Mouse (Mus musculus) midbrain, embryonic 16.5 days (tissue): Measurements from ENCODE around the gene Wnt10a. TPM values are rescaled to one million over a fixed set of nuclear protein-coding genes. Genes with fewer than 3 reads are reported as not detected.
"Not testable (repeated sequence)": the region's sequence is repeated elsewhere in the genome, so short reads cannot be mapped to it uniquely, and the experiment has no call there.

Experiments
- ATAC-seq: fragments of 200-750 bp; cut with Nextera tagmentation; 2 replicates; pipeline ENCODE4 v1.8.0; 2017; ENCODE audit warnings: moderate TSS enrichment
- H3K27ac ChIP-seq: fragments of 300-500 bp; sonication (generic); 2 replicates; pipeline ENCODE4 v1.5.1; 2014; ENCODE audit warnings: mild to moderate bottlenecking, low read length, mixed read lengths
- H3K27me3 ChIP-seq: fragments of 300-500 bp; sonication (generic); 2 replicates; pipeline ENCODE4 v1.6.1; 2014; ENCODE audit warnings: low read depth, low read length, mixed read lengths; ENCODE audit not compliant: control insufficient read depth, insufficient read depth
- H3K36me3 ChIP-seq: fragments of 300-500 bp; sonication (generic); 2 replicates; pipeline ENCODE4 v1.6.1; 2014; ENCODE audit warnings: mild to moderate bottlenecking, low read length, moderate library complexity, mixed read lengths; ENCODE audit not compliant: control insufficient read depth, insufficient read depth
- H3K4me1 ChIP-seq: fragments of 300-500 bp; sonication (generic); 2 replicates; pipeline ENCODE4 v1.6.1; 2014; ENCODE audit warnings: mild to moderate bottlenecking, low read length, mixed read lengths; ENCODE audit not compliant: control insufficient read depth, insufficient read depth
- H3K4me2 ChIP-seq: fragments of 300-500 bp; sonication (generic); 2 replicates; pipeline ENCODE4 v1.6.1; 2014; ENCODE audit warnings: mild to moderate bottlenecking, low read length, mixed read lengths
- H3K4me3 ChIP-seq: fragments of 300-500 bp; sonication (generic); 2 replicates; pipeline ENCODE4 v1.5.1; 2014; ENCODE audit warnings: low read depth, mild to moderate bottlenecking, low read length, moderate library complexity, mixed read lengths
- H3K9ac ChIP-seq: fragments of 300-500 bp; sonication (generic); 2 replicates; pipeline ENCODE4 v1.6.1; 2014; ENCODE audit warnings: low read depth, low read length, mixed read lengths
- H3K9me3 ChIP-seq: fragments of 300-500 bp; sonication (generic); replicated peaks from 2 replicates; pipeline ENCODE4 v1.6.1; 2014; ENCODE audit warnings: mild to moderate bottlenecking, low read length, mixed read lengths; ENCODE audit not compliant: control insufficient read depth, poor library complexity, severe bottlenecking
- WGBS: fragments of 180-500 bp; shearing (Covaris S2); extraction: QIAGEN DNeasy Blood & Tissue Kit; methylation state at CpG from one replicate; pipeline ENCODE4 v1.1.7; 2014; 5-methylcytosine and 5-hydroxymethylcytosine counted together
- polyA plus RNA-seq: library from polyadenylated mRNA; unstranded; fragments of >200 nt; fragmentation: Nextera tagmentation; extraction: Ambion mirVana; gene quantifications from 2 replicates; pipeline ENCODE4 v1.2.1, GENCODE M21; 2015

Gene Wnt10a
- polyA plus RNA-seq, 1 experiment from 2014 or later: 0.10 TPM

GRCm38 (mm10) chr1:74805843-74806242, 14.5 kb downstream of the Wnt10a start:
- H3K4me3 ChIP-seq: no peak overlapping the region
- WGBS: 15% methylated on average over 5 of the region's 5 CpGs
- H3K36me3 ChIP-seq: no peaks in the 10 kb centered on the region
- H3K4me2 ChIP-seq: no peak overlapping the region; the same call in 1 of the 2 replicates
- no peaks in the 10 kb centered on the region for H3K9me3 ChIP-seq
- H3K9ac ChIP-seq: no peak overlapping the region
- peaks cover 37% of the 10 kb centered on the region for H3K4me1 ChIP-seq
- no peak for ATAC-seq
- H3K27ac ChIP-seq: no peak overlapping the region
- peaks cover 32% of the 10 kb centered on the region for H3K27me3 ChIP-seq

GRCm38 (mm10) chr1:74806360-74807311, 15.3 kb downstream of the Wnt10a start:
- Histone ChIP-seq H3K9ac (peak overlapping the region; percentile 59), H3K27me3 (peaks cover 27% of the 10 kb centered on the region), H3K36me3 (no peaks in the 10 kb centered on the region), H3K27ac (peak overlapping the region; percentile 30), H3K4me2 (peak overlapping the region; percentile 81), H3K9me3 (no peaks in the 10 kb centered on the region), H3K4me3 (peak overlapping the region; percentile 37), H3K4me1 (peaks cover 36% of the 10 kb centered on the region)
- peak; percentile 49 for ATAC-seq
- under 1% methylated on average over 34 of the region's 38 CpGs for WGBS

GRCm38 (mm10) chr1:74807551-74808071, 16.3 kb downstream of the Wnt10a start:
- 2% methylated on average over 23 of the region's 23 CpGs for WGBS
- peak; percentile 36 for ATAC-seq
- H3K27ac ChIP-seq: peak overlapping the region; percentile 30
- peak overlapping the region; percentile 81 for H3K4me2 ChIP-seq
- no peaks in the 10 kb centered on the region for H3K36me3 ChIP-seq
- peak overlapping the region; percentile 59 for H3K9ac ChIP-seq
- peaks cover 18% of the 10 kb centered on the region for H3K27me3 ChIP-seq
- H3K4me3 ChIP-seq: peak overlapping the region; percentile 37
- peaks cover 36% of the 10 kb centered on the region for H3K4me1 ChIP-seq
- H3K9me3 ChIP-seq: no peaks in the 10 kb centered on the region

GRCm38 (mm10) chr1:74808078-74808477, 16.8 kb downstream of the Wnt10a start:
- peak overlapping the region; percentile 37 for H3K4me3 ChIP-seq
- H3K4me1 ChIP-seq: peaks cover 33% of the 10 kb centered on the region
- peak overlapping the region; percentile 41 for H3K27ac ChIP-seq
- H3K4me2 ChIP-seq: peak overlapping the region; percentile 81
- H3K36me3 ChIP-seq: no peaks in the 10 kb centered on the region
- 0% methylated on average over 16 of the region's 16 CpGs for WGBS
- ATAC-seq: peak; percentile 75
- H3K9ac ChIP-seq: peak overlapping the region; percentile 59
- H3K9me3 ChIP-seq: no peaks in the 10 kb centered on the region
- H3K27me3 ChIP-seq: peaks cover 15% of the 10 kb centered on the region

- ATAC-seq: no peak
- H3K4me3 ChIP-seq: no peak overlapping the region
- peaks cover 15% of the 10 kb centered on the region for H3K27me3 ChIP-seq
- H3K27ac ChIP-seq: no peak overlapping the region
- no peak overlapping the region for H3K9ac ChIP-seq
- no peaks in the 10 kb centered on the region for H3K36me3 ChIP-seq
- H3K9me3 ChIP-seq: no peaks in the 10 kb centered on the region
- H3K4me2 ChIP-seq: no peak overlapping the region
- WGBS: 60% methylated on average over 10 of the region's 10 CpGs
- H3K4me1 ChIP-seq: peaks cover 26% of the 10 kb centered on the region
Observed at GRCm38 (mm10) chr1:74809007-74809406, 17.7 kb downstream of the Wnt10a start.

GRCm38 (mm10) chr1:74814931-74815647, 23.8 kb downstream of the Wnt10a start:
- no peak for ATAC-seq
- WGBS: 79% methylated on average over 9 of the region's 9 CpGs

GRCm38 (mm10) chr1:74815965-74816364, 24.6 kb downstream of the Wnt10a start:
- not testable (repeated sequence) for ATAC-seq, H3K27me3 ChIP-seq, H3K9ac ChIP-seq, H3K4me2 ChIP-seq, H3K4me3 ChIP-seq, H3K4me1 ChIP-seq, H3K36me3 ChIP-seq, H3K27ac ChIP-seq, H3K9me3 ChIP-seq
- WGBS: 90% methylated on average over 6 of the region's 6 CpGs

More at GRCm38 (mm10) chr1:74814931-74815647, 23.8 kb downstream of the Wnt10a start:
- H3K36me3 ChIP-seq: no peaks in the 10 kb centered on the region
- H3K9ac ChIP-seq: no peak overlapping the region
- no peak overlapping the region for H3K4me2 ChIP-seq
- no peaks in the 10 kb centered on the region; the same call in 1 of the 2 replicates for H3K27me3 ChIP-seq
- H3K4me3 ChIP-seq: no peak overlapping the region
- peaks cover 6% of the 10 kb centered on the region for H3K4me1 ChIP-seq
- H3K27ac ChIP-seq: no peak overlapping the region
- H3K9me3 ChIP-seq: no peaks in the 10 kb centered on the region

GRCm38 (mm10) chr1:74816612-74817199, 25.4 kb downstream of the Wnt10a start:
- peak overlapping the region; percentile 95 for H3K27ac ChIP-seq
- ATAC-seq: peak; percentile 82
- H3K4me2 ChIP-seq: peak overlapping the region; percentile 66
- no peaks in the 10 kb centered on the region; the same call in 1 of the 2 replicates for H3K27me3 ChIP-seq
- H3K9ac ChIP-seq: peak overlapping the region; percentile 94
- no peaks in the 10 kb centered on the region for H3K9me3 ChIP-seq
- H3K4me1 ChIP-seq: peaks cover 6% of the 10 kb centered on the region
- H3K4me3 ChIP-seq: peak overlapping the region; percentile 78
- 3% methylated on average over 38 of the region's 38 CpGs for WGBS
- no peaks in the 10 kb centered on the region for H3K36me3 ChIP-seq
